Mouse (Mus musculus) mouse embryonic stem cell (cell line): ENCODE measurements at regions not wholly inside any gene's neighbourhood (a gene's known extent, or its start where the extent isn't known, plus 50 kb on each side); places are given as distances from the start of the nearest gene placed in this dataset.

Experiments used
- in situ Hi-C, 2 experiments: fragments of 300-500 bp; cut with MboI; formaldehyde crosslinking; loops; 1 replicate in 1 of 2; 3 replicates in 1 of 2; pipeline ENCODE4 v1.14.3; 2019 to 2020; ENCODE audit warnings: low sequenced_read_pairs in 2 of 2, low pct_unique_long_range_greater_than_20kb in 1 of 2, mixed read lengths in 1 of 2; ENCODE audit not compliant: unreplicated experiment in 1 of 2

DNA sequence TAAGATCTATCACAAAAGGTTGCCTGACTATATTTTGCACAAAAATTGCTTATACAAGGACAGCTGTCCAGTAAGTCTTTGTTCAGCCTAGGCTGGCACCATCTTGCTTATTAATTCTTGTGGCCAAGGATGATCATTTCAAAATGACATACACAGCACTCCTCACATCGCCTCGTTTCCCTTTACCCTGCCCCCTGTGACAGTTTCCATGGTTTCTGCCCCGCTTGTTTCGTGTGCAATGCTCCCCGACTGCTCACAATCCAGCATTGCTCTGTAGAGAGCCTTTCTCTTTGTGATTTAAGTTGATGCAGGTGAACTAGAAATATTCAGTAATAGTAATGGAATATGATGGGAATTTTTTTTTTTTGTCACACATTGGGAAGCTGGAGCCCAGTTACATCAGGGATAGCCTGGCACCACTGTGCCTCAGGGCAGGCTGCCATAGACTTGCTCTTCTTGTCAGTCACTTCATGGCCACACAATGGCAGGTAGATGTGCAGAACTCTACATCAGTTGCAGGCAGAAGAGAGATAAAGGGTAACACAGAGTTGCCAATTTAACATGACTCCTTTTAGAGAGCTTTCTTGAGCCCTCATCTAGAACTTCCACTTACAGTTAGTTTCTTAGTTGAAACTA, 90.6 kb upstream of the Foxn2 start:
- in situ Hi-C loops, result no loop called here

DNA sequence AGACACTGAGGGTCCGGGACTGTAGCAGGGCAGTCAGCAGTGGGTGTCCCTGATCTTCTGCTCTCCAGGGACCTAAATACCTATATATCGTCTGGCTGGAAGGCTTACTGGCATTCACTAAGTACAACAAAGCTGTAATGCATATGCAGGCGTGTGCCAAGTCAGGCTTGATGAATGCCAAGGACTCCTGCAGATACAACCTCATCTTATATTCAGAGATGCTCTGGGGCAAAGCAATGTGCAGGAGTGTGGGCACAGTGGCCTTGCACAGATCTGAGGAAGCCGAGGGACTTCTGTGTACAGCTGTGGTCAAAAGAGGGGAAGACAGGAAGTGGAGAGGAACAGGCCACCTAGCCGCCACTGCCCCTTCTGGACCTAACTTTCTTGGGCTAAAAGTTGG, 89.5 kb upstream of the Foxn2 start:
- in situ Hi-C loops, result no loop called here

DNA sequence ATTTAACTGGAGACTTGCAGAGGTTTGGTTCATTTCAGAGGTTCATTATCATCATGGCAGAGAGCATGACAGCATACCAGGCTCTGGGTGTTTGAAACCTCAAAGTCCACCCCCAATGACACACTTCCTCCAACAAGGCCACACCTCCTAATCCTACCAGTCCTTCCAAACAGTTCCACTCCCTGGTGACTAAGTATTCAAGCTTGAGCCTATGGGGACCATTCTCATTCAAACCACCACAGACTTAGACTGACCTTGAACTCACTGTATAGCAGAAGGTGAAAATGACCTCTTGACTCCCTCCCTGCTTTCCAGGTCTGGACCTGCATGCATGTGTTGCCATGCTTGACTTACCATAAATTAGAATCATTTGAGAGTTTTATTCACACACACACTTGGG, 87.6 kb upstream of the Foxn2 start:
- in situ Hi-C loops, result no loop called here

DNA sequence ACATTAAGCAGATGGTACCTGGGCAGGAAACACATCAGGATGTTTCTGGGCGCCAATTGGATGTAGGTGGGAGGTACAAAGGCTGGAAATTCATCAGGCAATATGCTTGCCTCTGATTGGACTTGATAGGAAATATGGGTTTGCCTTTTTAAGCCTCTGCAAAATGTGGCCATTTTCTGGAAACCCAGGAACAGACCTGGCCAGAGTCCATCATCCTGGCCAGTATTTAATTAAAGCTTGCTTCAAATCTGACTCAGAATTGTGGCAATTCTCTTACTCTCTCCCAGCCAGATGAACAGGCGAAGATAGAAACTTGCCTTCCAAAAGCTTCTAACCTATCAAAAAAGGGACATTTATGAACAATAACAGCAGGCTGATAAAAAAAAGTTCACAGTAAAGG, 79.3 kb upstream of the Foxn2 start:
- in situ Hi-C loops, result no loop called here

DNA sequence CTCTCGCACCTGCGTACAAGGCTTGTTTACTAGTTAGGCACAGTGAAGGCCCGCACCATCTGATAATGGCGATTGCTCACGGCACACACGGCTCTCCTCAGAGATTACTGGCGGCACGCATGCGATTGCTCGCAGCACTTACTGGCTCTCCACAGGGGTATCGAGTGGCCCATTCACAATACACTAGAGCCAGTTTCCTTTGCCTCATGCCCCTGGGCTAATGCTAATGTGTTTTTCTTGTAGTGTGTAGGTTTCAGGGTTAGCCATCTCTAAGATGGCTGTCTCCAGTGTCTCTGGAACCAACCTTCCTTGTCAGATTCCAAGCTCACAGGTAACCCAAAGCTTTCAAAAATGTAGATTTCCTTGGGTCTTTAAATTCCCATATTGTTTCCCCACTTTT, 78.1 kb upstream of the Foxn2 start:
- in situ Hi-C loops, result no loop called here

DNA sequence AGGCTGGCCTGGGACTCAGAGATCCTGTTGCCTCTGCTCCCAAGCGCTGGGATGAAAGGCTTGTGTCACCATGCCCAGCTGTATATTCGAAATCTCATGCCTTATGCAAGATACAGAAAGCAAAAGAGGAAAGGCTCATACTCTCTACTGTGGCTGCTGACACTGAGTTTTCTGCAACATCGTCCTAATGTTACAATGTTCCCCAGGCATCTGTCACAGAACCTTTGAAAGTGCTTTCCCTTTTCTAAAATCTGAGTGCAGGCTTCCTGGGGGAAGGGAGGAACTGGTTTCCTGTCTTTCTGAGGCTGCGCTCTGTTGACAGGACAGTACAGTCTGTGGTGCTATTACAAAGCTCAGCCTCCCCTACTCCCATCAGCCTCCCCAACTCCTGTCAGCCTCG, 72.6 kb upstream of the Foxn2 start:
- in situ Hi-C loops, result no loop called here

DNA sequence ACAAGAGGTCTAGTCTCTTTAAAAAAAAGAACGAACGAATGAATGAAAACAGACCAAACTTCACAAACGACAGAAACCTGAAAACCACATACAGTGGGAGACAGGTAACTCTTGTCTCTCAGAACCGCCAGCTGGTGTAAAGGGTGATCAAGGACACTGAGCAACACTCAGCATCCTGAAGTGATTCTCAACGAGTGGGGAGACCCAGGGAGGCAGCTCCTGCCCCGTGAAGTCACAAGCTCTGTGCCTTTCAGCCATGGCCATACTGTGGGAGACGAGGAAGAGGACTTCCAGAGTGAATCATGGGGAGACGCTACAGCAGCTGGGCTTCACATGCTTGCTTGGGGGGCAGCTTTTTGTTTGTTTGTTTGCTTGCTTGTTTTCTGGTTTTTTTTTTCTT, 70.5 kb upstream of the Foxn2 start:
- in situ Hi-C loops, result no loop called here

DNA sequence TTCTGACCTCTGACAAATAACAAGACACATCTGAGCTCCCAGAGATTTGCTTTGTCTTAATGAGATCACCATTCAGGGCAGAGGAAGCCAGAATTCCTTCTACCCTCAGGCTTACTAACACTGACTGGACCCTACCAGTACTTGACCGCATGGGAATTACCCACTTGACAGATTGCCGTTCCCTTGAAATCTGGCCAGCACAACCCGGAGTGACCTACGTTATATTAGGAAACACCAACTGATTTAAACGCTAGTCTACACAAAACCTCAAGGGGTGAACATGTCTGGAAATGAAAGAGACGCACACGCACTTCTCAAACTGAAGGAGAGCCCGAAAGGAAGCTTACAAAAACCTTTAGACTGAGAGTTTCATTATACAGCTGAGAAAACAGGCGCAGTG, 69.8 kb upstream of the Foxn2 start:
- in situ Hi-C loops, result no loop called here

DNA sequence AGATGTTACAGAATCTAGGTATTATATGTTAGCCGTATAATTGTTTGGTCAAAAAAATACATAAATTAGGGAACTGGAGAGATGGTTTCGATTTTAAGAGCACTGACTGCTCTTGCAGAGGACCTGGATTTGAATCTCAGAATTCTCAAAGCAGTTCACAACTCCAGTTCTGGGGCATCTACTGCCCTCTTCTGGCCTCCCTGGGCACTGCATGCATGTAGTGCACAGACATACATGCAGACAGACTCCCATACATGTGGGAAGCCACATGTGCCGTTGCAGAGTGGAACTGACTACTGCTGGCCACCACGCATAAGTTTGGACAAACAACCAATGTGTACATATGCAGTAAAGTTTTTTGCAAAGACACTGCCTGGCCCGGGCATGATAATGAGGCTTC, 62.0 kb upstream of the Foxn2 start:
- in situ Hi-C loops, result no loop called here

DNA sequence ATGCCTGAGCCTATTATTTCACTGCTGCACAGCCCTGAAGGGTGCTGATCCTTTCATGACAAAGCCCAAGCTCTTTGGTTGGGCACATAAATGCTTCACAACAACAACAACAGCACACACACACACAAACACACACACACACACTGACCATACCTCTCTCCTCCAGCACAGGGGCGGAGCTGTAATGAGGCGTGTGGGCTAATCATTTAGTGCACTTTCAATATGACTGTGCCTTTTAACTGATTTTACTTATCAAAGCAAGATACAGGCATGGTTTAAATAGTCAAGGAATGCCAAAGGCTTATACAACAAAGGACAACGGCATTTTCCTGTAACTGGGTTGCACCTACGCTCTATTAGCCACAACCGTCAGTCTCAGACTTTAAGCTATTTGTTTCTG, 61.1 kb upstream of the Foxn2 start:
- in situ Hi-C loops, result no loop called here

DNA sequence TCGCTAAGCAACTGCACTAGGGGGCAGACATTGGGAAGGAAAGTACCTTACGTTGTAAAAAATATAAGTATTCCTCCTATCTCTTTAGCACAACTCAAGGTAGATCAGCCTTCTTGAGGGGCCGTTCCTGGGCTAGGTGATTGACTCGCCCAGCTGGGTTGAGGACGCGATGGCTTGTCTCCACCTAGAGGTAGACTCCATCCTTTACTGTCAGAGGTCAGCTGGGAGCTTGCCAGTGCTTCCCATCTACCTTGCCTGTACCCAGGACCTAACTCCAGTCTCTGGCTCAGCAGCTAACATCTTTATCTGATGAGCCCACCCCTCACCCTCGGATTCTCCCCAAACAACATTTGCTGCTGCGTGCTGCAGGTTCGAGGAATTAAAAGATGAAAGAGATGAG, 59.4 kb upstream of the Foxn2 start:
- in situ Hi-C loops, result no loop called here

DNA sequence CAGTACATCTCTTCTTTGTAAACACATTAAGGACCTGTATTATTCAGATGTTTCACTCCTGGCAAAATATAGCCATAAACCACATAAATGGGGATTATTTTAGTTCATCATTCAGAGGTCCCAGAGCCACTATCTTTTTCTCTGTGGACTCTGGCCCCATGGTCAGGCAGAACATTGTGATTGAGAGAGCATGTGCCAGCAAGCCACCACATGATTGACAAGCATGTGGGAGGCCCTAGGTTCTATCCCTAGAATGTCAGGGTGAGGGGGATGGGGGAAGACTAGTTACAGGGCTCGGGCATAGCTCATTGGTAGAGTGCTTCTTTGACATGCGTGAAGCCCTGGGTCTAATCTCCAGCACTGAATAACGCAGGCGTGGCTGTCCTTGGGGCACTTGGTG, 57.1 kb upstream of the Foxn2 start:
- in situ Hi-C loops, result no loop called here

DNA sequence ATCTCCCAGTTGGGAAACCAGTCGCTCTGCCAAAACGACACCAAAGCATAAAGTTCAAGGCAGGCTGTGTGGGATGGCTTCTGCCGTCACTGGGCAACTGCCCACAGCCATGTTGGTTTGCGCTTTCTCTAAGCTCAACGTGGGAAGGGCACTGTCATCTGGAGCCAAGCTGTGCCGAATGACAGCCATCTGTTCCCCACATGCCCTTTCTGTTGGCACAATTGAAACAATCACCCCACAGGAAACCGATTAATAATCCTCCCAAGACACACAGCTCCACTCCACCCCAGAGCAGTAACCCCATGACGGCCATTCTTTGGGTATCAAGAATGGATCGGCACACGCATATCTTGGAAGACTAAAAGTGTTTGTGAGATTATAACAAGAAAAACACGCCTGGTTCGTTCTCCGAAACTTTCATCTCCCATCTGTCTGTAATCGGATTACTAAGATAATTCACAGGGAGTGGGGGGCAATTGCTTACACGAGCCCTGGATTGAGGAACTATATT, 52.0 kb upstream of the Foxn2 start:
- in situ Hi-C loops, result no loop called here

DNA sequence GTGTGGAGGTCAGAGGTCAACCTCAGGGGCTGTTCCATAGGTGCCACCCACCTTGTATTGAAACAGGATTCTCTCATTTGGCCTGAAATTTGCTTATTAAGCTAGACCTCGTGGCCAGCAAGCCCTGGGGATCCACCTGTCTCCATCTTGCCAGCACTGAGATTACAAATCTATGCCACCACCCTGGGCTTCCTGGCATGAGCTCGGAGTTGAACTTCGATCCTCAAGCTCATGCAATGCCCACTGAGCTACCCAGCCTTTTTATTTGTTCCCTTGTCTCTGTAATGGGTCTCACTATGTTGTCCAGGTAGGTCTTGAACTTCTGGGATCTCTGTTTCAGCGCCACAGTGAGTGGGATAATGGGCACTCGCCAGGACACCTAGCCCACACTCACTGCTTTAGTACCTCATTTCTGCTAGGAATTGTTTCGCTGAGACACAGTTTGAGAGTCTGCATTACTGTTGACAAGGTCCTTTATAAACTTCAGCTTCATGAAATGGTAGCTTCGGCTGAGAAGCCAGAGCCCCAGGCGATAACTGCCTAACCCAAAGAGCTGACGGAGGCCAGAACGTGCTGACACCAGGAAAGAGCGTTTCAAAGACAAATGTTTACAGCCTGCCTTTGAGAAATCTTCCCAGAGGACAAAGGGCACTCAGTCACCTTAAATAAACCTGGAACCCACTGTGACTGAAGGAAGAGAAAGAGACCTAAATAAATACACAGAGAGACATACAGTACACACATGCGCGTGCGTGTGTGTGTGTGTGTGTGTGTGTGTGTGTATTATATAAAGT, 50.6 kb upstream of the Foxn2 start:
- in situ Hi-C loops, result no loop called here
